Mouse (Mus musculus) embryo, embryonic 10.5 days (tissue): ENCODE results near the gene Gm13089.
"Not testable (repeated sequence)": the region's sequence is repeated elsewhere in the genome, so short reads cannot be mapped to it uniquely, and the experiment has no call there.

Experiments
- DNase-seq: peaks from one replicate; pipeline ENCODE4 v3.0.0-alpha.2; 2015; ENCODE audit warnings: low spot score

Gene Gm13089

DNA sequence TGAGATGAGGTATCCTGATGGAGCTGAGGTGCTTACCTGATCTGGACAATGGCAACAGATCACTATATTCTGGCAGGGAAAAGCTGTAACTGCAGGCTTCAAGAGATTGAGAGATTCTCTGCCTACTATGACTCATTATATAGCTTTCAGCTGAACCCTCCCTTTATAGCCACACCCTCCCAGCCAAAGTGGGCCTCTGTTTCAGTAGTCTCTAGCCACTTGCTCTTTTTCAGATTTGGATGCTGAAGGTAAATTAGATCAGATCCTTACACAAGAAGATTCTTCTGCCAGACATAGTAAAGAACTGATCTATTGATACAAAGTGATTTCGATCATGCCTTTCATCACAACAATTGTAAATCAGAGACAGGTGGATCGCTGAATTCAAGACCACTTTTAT, at the start of gene Gm13089:
Gene Gm13089 (minus strand): TSS at position 101 of the 400 bp plus-strand sequence.
- DNase-seq: no peak

DNA sequence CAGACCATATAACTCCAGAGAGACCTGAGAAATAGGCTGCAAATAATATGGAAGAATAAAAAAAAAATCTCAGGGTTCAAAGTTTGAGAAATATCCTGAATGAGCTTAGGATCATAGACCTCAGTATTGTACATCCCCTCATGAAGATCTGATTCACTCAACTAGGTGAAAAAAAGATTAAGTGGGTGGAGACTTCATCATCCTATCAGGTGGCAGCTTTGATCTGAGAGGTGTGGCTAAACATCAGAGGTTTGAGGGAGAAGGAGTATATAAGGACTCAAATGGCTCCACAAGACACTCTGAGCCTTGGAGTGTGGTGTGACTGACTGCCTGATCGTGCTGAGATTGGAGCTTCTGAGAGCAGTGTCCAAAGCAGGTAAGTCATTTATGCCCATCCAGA, 16.6 kb upstream of the Gm13089 start, which contains the start of gene Gm13078:
Gene Gm13078 (plus strand): TSS at position 301 of the 400 bp plus-strand sequence.
- no peak for DNase-seq

DNA sequence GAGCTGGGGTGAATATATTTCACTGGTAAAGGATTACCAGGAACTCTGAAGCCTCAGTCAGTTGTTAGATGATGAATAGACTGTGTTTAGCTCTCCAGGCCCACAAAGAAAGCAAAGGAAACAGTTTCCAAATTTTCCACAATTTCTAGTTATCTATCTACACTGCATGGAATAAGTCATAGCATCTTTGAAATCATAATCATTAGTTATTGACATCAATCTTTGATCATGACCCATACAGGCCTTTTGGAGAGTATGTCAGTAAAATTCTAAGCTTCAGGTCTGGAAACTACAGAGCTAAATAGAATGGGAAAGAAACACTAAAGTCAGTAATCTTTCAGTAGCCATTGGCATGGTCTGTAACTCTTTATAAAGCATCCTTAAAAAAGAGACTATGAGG, 45.4 kb downstream of the Gm13089 start, which contains the start of gene Gm13088:
Gene Gm13088 (minus strand): TSS at position 101 of the 400 bp plus-strand sequence.
- DNase-seq: not testable (repeated sequence)
